Mouse (Mus musculus): ENCODE measurements at regions not wholly inside any gene's neighbourhood (a gene's known extent, or its start where the extent isn't known, plus 50 kb on each side); places are given as distances from the start of the nearest gene placed in this dataset.

DNA sequence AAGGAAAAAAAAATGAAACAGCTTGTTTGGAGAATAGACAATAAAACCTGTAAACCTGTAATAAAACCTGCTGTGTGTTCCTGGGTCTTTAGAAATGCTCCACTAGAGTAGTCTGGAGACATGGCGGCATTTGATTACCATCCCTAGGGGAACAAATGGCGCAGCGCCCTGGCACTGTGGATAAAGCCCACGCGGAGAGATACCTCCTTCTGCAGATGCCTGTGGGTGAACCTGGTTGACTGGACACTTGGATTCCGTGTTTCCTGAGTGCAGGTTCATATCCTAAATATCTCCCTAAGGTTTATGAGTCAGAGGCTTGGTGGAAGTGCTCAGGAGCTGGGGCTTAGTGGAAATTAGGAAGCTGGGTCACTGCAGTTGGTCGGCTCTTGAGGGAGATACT, 158.1 kb downstream of the Gm11011 start:
- no peak for ATAC-seq
- no peak overlapping the region for H3K9ac ChIP-seq (ENCODE audit: low read depth, low read length)
- WGBS: 93% methylated on average over 7 of the region's 7 CpGs

DNA sequence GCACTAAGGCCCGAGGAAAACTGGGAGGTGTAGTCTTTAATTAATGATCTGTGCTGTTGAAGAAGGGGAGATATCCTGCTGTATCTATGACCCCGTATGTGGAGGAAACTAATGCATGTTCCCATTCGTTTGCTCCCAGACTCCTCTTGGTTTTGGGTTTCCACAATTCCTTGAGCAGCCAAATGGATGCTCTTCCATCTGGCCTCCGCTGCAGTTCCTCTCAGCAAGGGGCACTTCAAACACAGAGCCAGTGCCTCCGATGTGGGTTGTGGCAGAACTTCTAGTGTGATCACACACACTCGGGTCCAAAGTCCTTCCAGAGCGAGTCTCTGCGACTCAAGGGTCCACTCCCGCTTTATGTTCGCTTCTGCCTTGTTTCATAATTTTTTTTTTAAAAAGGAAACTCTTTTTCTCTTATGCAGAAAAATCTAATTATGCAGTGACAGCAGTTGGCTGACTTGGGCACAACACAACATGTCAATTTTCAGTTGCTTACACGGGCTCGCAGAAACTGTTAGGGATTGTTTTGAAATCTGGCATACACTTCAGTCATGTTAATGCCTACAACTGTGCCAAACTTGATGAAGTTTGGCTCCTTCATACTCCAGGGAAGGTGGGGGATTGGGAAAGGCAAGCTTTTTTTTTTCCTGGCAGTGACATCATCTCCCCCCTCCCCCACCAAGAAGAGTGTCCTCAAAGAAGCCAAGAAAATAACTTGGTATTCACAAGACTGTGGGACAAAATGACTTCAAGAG, 163.2 kb downstream of the Gm11011 start:
- peaks cover 5% of the 10 kb centered on the region for H3K4me1 ChIP-seq (ENCODE audit: control insufficient read depth, insufficient read depth, low read length)
- H3K27ac ChIP-seq (ENCODE audit: low read length): no peak overlapping the region
- no peak for ATAC-seq
- no peaks in the 10 kb centered on the region for H3K36me3 ChIP-seq (ENCODE audit: control insufficient read depth, insufficient read depth, low read length)
- WGBS: 80% methylated on average over 12 of the region's 12 CpGs
- no peaks in the 10 kb centered on the region for H3K9me3 ChIP-seq (replicated peaks; ENCODE audit: control insufficient read depth, low read length, poor library complexity, severe bottlenecking)
- H3K9ac ChIP-seq (ENCODE audit: low read depth, low read length): no peak overlapping the region
- H3K4me3 ChIP-seq (ENCODE audit: low read depth, low read length): no peak overlapping the region
- no peak overlapping the region for H3K4me2 ChIP-seq (ENCODE audit: low read length)
- no peaks in the 10 kb centered on the region for H3K27me3 ChIP-seq (ENCODE audit: control insufficient read depth, insufficient read depth, low read depth, low read length)

More for the DNA sequence above, 158.1 kb downstream of the Gm11011 start:
- Histone ChIP-seq H3K4me1 (ENCODE audit: control insufficient read depth, insufficient read depth, low read length) (peaks cover 5% of the 10 kb centered on the region), H3K4me2 (ENCODE audit: low read length) (no peak overlapping the region), H3K4me3 (ENCODE audit: low read depth, low read length) (no peak overlapping the region), H3K27ac (ENCODE audit: low read length) (no peak overlapping the region), H3K9me3 (replicated peaks; ENCODE audit: control insufficient read depth, low read length, poor library complexity, severe bottlenecking) (no peaks in the 10 kb centered on the region), H3K36me3 (ENCODE audit: control insufficient read depth, insufficient read depth, low read length) (no peaks in the 10 kb centered on the region), H3K27me3 (ENCODE audit: control insufficient read depth, insufficient read depth, low read depth, low read length) (no peaks in the 10 kb centered on the region)

DNA sequence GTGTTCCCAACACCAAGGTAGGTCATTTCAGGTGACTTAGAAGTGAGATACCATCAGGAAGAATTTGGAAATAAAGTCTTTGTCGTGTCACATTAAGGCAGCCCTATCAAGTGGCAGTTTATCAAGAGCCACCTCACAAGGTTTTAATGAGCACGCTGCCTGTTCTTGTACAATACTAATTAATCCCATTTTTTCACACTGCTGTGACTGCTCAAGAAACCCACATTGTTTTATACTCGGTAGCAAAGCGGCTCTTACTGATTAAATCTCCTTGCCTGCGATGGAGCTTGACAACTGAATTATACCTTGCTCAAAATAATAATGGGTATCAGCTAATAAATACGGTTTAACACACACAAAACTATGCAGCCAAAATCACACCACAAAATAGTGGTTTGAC, 175.2 kb downstream of the Gm11011 start:
- no peak overlapping the region for H3K9ac ChIP-seq (ENCODE audit: low read depth, low read length)
- no peak overlapping the region for H3K4me2 ChIP-seq (ENCODE audit: low read length)
- H3K4me3 ChIP-seq (ENCODE audit: low read depth, low read length): no peak overlapping the region
- no peaks in the 10 kb centered on the region for H3K9me3 ChIP-seq (replicated peaks; ENCODE audit: control insufficient read depth, low read length, poor library complexity, severe bottlenecking)
- 48% methylated on average over 6 of the region's 6 CpGs for WGBS
- ATAC-seq: no peak
- H3K4me1 ChIP-seq (ENCODE audit: control insufficient read depth, insufficient read depth, low read length): no peaks in the 10 kb centered on the region
- H3K27me3 ChIP-seq (ENCODE audit: control insufficient read depth, insufficient read depth, low read depth, low read length): no peaks in the 10 kb centered on the region
- H3K27ac ChIP-seq (ENCODE audit: low read length): 0 out of 2 replicates have a peak overlapping the region, but pooled peaks have one; percentile 29
- no peaks in the 10 kb centered on the region for H3K36me3 ChIP-seq (ENCODE audit: control insufficient read depth, insufficient read depth, low read length)

DNA sequence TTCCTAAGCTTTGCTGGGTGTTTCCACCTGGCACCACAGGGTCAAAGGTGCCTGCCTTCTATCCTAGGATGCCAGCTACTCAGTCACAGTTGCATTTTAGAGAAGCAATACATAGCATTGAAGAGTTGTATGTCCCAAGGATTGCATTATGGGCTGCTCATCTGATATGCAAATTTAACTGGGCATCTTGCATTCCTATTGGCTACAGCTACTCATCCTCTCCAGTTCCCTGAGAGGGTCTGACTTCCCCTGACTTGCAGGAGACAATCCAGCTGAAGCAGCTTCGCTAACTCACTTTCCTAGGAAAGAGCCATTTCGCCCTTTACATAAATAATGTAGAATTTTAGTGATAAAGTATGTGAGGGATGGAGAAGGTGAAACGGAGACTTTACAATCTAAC, 177.5 kb downstream of the Gm11011 start:
- Histone ChIP-seq H3K36me3 (ENCODE audit: control insufficient read depth, insufficient read depth, low read length) (no peaks in the 10 kb centered on the region), H3K27ac (ENCODE audit: low read length) (no peak overlapping the region), H3K27me3 (ENCODE audit: control insufficient read depth, insufficient read depth, low read depth, low read length) (no peaks in the 10 kb centered on the region), H3K4me1 (ENCODE audit: control insufficient read depth, insufficient read depth, low read length) (peaks cover 8% of the 10 kb centered on the region), H3K9ac (ENCODE audit: low read depth, low read length) (no peak overlapping the region), H3K4me3 (ENCODE audit: low read depth, low read length) (no peak overlapping the region), H3K4me2 (ENCODE audit: low read length) (no peak overlapping the region), H3K9me3 (replicated peaks; ENCODE audit: control insufficient read depth, low read length, poor library complexity, severe bottlenecking) (no peaks in the 10 kb centered on the region)
- WGBS: 50% methylated on average over 3 of the region's 3 CpGs
- ATAC-seq: no peak

DNA sequence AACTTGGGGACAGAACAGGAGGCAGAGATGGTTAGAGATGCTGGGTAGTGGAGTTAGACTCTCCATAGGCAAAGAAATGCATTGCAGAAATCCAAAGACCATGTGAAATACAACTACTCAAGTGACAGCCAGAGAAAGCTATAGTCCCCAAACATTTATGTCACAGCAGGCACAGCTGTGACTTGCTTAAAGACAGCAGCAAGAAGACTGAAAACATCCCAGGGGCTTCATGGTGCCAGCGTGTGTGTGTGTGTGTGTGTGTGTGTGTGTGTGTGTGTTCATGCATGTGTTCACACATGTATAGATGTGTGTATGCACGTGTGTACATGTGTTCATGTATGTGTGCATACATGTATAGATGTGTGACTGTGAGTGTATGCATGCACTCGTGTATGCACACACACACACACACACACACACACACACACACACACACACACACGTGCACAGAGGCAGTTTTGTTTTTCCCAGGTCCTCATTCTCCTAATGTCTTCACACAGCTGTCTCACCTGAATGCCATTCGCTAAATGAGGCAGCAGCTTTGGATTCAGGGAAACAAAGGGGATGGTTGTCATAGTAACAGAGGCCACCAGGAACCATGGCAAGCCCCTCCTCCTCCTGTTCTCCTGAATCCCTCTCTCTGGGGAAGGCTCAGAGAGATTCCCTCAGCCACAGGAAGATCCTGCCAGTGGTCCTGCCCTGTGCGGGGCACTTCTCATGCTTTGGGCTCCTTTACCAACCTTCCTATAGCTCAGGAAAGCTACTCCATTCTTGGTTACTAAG, 182.4 kb downstream of the Gm11011 start:
- no peak overlapping the region for H3K4me3 ChIP-seq (ENCODE audit: low read depth, low read length)
- H3K27me3 ChIP-seq (ENCODE audit: control insufficient read depth, insufficient read depth, low read depth, low read length): no peaks in the 10 kb centered on the region
- H3K4me1 ChIP-seq (ENCODE audit: control insufficient read depth, insufficient read depth, low read length): peaks cover 15% of the 10 kb centered on the region
- WGBS: 17% methylated on average over 6 of the region's 6 CpGs
- peak overlapping the region; percentile 95 for H3K27ac ChIP-seq (ENCODE audit: low read length)
- peak; percentile 95 for ATAC-seq
- no peak overlapping the region for H3K9ac ChIP-seq (ENCODE audit: low read depth, low read length)
- H3K9me3 ChIP-seq (replicated peaks; ENCODE audit: control insufficient read depth, low read length, poor library complexity, severe bottlenecking): no peaks in the 10 kb centered on the region
- no peaks in the 10 kb centered on the region for H3K36me3 ChIP-seq (ENCODE audit: control insufficient read depth, insufficient read depth, low read length)
- no peak overlapping the region for H3K4me2 ChIP-seq (ENCODE audit: low read length)

DNA sequence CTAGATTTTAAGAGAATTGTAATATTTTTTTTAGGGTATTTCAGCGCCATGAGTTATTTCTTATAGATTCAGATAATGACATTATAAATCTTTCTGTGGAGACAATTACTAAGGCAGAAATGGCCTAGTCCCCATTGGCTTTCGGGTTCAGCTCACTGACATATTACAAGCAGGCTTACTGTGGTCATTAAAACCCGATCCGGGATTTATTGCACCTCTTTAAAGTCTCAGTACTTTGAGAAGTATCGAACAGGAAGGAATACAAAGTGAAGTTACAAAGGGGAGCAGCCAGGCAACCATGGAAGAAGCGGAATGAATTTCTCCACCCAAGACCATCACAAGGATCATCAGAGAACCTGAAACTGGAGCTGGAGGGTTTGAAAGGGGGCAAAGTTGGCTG, 189.8 kb downstream of the Gm11011 start:
- Histone ChIP-seq H3K36me3 (ENCODE audit: control insufficient read depth, insufficient read depth, low read length) (no peaks in the 10 kb centered on the region), H3K4me1 (ENCODE audit: control insufficient read depth, insufficient read depth, low read length) (no peaks in the 10 kb centered on the region), H3K27ac (ENCODE audit: low read length) (no peak overlapping the region), H3K9ac (ENCODE audit: low read depth, low read length) (no peak overlapping the region), H3K9me3 (replicated peaks; ENCODE audit: control insufficient read depth, low read length, poor library complexity, severe bottlenecking) (no peaks in the 10 kb centered on the region), H3K4me2 (ENCODE audit: low read length) (no peak overlapping the region), H3K4me3 (ENCODE audit: low read depth, low read length) (no peak overlapping the region), H3K27me3 (ENCODE audit: control insufficient read depth, insufficient read depth, low read depth, low read length) (no peaks in the 10 kb centered on the region)
- no peak for ATAC-seq
- WGBS: 69% methylated on average over 6 of the region's 6 CpGs

DNA sequence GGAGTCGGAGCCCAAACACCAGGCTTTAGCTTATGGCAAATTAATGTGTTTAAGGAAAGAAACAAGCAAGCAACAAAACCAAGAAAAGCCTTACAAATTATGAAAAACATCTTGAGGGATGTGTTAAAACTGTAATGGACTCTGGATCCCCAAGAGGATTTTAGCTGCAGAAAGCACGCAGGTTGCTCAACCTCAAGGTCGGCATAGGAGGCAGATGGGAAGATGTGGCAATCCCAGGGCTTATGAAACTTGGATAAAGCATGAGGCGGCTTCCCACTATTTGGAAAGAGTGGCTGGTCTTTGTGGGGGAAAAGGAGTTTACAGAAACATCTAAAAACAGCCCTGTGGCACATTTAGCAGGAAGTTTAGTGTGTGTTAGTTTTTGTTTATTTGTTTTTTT, 190.5 kb downstream of the Gm11011 start:
- Histone ChIP-seq H3K9ac (ENCODE audit: low read depth, low read length) (no peak overlapping the region), H3K4me2 (ENCODE audit: low read length) (no peak overlapping the region), H3K27me3 (ENCODE audit: control insufficient read depth, insufficient read depth, low read depth, low read length) (no peaks in the 10 kb centered on the region), H3K27ac (ENCODE audit: low read length) (no peak overlapping the region), H3K36me3 (ENCODE audit: control insufficient read depth, insufficient read depth, low read length) (no peaks in the 10 kb centered on the region), H3K4me1 (ENCODE audit: control insufficient read depth, insufficient read depth, low read length) (no peaks in the 10 kb centered on the region), H3K9me3 (replicated peaks; ENCODE audit: control insufficient read depth, low read length, poor library complexity, severe bottlenecking) (no peaks in the 10 kb centered on the region), H3K4me3 (ENCODE audit: low read depth, low read length) (no peak overlapping the region)
- 81% methylated on average over 4 of the region's 4 CpGs for WGBS
- ATAC-seq: no peak

DNA sequence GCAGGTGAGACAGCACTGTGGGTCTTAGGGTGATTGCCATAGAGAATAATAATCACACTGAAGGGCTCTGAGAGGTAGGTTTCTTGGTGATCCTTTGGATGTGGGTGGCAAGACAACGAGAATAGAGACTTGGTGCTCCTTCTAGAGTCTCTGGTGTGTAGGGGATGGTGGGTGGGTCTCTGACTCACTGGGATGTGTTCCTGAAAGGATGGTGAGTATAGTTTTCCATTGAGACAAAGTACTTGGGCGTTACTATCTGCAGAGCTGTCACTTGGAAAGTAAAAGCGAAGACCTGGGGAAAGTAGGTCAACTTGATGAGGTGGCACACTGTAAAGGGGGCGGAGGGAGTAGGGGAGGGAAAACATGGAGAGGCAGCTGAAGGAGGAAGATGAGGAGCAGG, 191.3 kb downstream of the Gm11011 start:
- no peaks in the 10 kb centered on the region for H3K36me3 ChIP-seq (ENCODE audit: control insufficient read depth, insufficient read depth, low read length)
- no peaks in the 10 kb centered on the region for H3K4me1 ChIP-seq (ENCODE audit: control insufficient read depth, insufficient read depth, low read length)
- H3K4me2 ChIP-seq (ENCODE audit: low read length): no peak overlapping the region
- WGBS: 80% methylated on average over 4 of the region's 4 CpGs
- no peaks in the 10 kb centered on the region for H3K9me3 ChIP-seq (replicated peaks; ENCODE audit: control insufficient read depth, low read length, poor library complexity, severe bottlenecking)
- H3K9ac ChIP-seq (ENCODE audit: low read depth, low read length): no peak overlapping the region
- no peak overlapping the region for H3K27ac ChIP-seq (ENCODE audit: low read length)
- ATAC-seq: no peak
- no peaks in the 10 kb centered on the region for H3K27me3 ChIP-seq (ENCODE audit: control insufficient read depth, insufficient read depth, low read depth, low read length)
- H3K4me3 ChIP-seq (ENCODE audit: low read depth, low read length): no peak overlapping the region

DNA sequence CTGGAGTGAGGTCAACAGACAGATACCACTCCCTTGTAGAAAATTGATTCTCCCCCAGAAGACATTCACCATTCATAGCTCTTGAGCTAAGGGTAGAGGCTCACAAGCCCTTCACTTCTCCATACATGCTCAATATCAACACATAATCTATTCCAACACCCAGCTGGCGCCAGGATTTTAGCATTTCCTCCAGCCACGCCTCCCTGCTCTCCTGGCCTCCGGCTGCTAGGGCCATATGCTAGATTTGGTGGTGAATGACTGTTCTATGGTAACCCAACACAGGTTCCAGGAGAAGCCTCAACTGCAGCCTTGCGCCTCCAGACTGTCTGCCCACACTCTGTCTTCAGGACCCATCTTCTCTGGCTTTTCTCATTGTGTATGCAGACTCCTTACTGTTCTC, 197.9 kb downstream of the Gm11011 start:
- no peak for ATAC-seq
- H3K4me3 ChIP-seq (ENCODE audit: low read depth, low read length): no peak overlapping the region
- peaks cover 4% of the 10 kb centered on the region for H3K4me1 ChIP-seq (ENCODE audit: control insufficient read depth, insufficient read depth, low read length)
- H3K27ac ChIP-seq (ENCODE audit: low read length): no peak overlapping the region
- H3K36me3 ChIP-seq (ENCODE audit: control insufficient read depth, insufficient read depth, low read length): no peaks in the 10 kb centered on the region
- H3K9me3 ChIP-seq (replicated peaks; ENCODE audit: control insufficient read depth, low read length, poor library complexity, severe bottlenecking): no peaks in the 10 kb centered on the region
- no peaks in the 10 kb centered on the region for H3K27me3 ChIP-seq (ENCODE audit: control insufficient read depth, insufficient read depth, low read depth, low read length)
- WGBS: 85% methylated on average over 4 of the region's 4 CpGs
- H3K4me2 ChIP-seq (ENCODE audit: low read length): no peak overlapping the region
- H3K9ac ChIP-seq (ENCODE audit: low read depth, low read length): no peak overlapping the region

Data from midbrain, embryonic 16.5 days (tissue).